Mouse (Mus musculus) spleen, adult 2 months (tissue): Measurements from ENCODE around the gene Nthl1. TPM values are rescaled to one million over a fixed set of nuclear protein-coding genes. Genes with fewer than 3 reads are reported as not detected.

Source experiments
- DNase-seq, 2 experiments: peaks; one replicate each; pipeline versions ENCODE4 v3.0.0 to v3.0.0-alpha.2; 2012 to 2021; ENCODE audit warnings: low spot score in 2 of 2, low read depth in 1 of 2
- H3K27ac ChIP-seq: fragments of 200-500 bp; 2 replicates; pipeline ENCODE4 v1.5.1; 2012; ENCODE audit warnings: low read length, inconsistent platforms; ENCODE audit not compliant: insufficient read depth
- H3K27me3 ChIP-seq: fragments of 200-500 bp; 2 replicates; pipeline ENCODE4 v1.6.1; 2012; ENCODE audit warnings: mild to moderate bottlenecking, moderate library complexity, low read length, inconsistent platforms; ENCODE audit not compliant: control insufficient read depth, insufficient read depth
- H3K36me3 ChIP-seq: fragments of 200-500 bp; 2 replicates; pipeline ENCODE4 v1.6.1; 2012; ENCODE audit warnings: mild to moderate bottlenecking, low read length, inconsistent platforms; ENCODE audit not compliant: control insufficient read depth, insufficient read depth
- H3K4me1 ChIP-seq: fragments of 200-500 bp; 2 replicates; pipeline ENCODE4 v1.6.1; 2011; ENCODE audit warnings: inconsistent platforms; ENCODE audit not compliant: control insufficient read depth, insufficient read depth, insufficient read length
- H3K4me3 ChIP-seq: fragments of 200-500 bp; 2 replicates; pipeline ENCODE4 v1.5.1; 2011; ENCODE audit warnings: mild to moderate bottlenecking, inconsistent platforms; ENCODE audit not compliant: insufficient read depth, insufficient read length; ENCODE audit errors: extremely low read depth
- CTCF ChIP-seq: fragments of 200-500 bp; IDR thresholded peaks from 2 replicates; pipeline ENCODE4 v1.5.1; 2011; ENCODE audit warnings: mild to moderate bottlenecking, inconsistent platforms; ENCODE audit not compliant: insufficient read depth, insufficient read length, insufficient replicate concordance; ENCODE audit errors: extremely low read depth
- POLR2A ChIP-seq: fragments of 200-500 bp; IDR thresholded peaks from 2 replicates; pipeline ENCODE4 v1.6.1; 2011; ENCODE audit warnings: low read depth, low read length, inconsistent platforms
- WGBS: fragments of 180-500 bp; shearing (Covaris S2); methylation state at CpG from one replicate; pipeline ENCODE4 v1.1.7; 2018; 5-methylcytosine and 5-hydroxymethylcytosine counted together
- polyA plus RNA-seq: library from polyadenylated mRNA; depleted of rRNA; stranded (reverse); fragments of >200 nt; gene quantifications from 2 replicates; pipeline ENCODE4 v1.2.3, GENCODE M21; 2012

Gene Nthl1
- polyA plus RNA-seq, 1 experiment = 8.1 TPM

DNA sequence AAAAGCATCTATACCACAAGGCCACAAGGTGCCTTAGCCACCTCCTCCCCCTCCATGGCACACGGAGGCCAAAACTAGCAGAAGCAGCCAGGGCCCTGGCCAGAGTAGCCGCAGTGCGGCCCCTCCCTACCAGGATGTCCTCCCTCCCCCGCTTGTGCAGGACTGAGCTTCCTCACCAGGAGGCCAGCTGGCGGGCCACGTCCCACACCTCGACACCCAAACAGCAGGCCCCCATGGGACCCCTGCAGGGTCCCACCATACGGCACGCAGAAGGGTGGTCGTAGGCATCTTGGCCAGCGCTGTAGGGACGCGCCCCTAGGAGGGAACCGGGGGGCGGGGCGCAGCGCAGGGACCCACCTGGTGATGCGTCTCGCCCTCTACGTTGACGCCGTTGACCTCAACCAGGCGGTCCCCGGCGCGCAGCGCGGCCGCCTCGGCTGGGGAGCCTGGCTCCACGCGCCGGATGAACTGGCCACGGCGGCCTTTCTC is 17.1 kb downstream of the Nthl1 start:
- H3K4me1 ChIP-seq = peaks cover 4% of the 10 kb centered on the region
- TF ChIP-seq CTCF = no peak
- TF ChIP-seq POLR2A = no peak
- DNase-seq = no peak
- WGBS = 1% methylated on average over 35 of the region's 35 CpGs
- peaks cover 8% of the 10 kb centered on the region for H3K27me3 ChIP-seq
- peak overlapping the region; percentile 52 for H3K4me3 ChIP-seq
- peak overlapping the region; percentile 49 for H3K27ac ChIP-seq
- no peaks in the 10 kb centered on the region for H3K36me3 ChIP-seq

DNA sequence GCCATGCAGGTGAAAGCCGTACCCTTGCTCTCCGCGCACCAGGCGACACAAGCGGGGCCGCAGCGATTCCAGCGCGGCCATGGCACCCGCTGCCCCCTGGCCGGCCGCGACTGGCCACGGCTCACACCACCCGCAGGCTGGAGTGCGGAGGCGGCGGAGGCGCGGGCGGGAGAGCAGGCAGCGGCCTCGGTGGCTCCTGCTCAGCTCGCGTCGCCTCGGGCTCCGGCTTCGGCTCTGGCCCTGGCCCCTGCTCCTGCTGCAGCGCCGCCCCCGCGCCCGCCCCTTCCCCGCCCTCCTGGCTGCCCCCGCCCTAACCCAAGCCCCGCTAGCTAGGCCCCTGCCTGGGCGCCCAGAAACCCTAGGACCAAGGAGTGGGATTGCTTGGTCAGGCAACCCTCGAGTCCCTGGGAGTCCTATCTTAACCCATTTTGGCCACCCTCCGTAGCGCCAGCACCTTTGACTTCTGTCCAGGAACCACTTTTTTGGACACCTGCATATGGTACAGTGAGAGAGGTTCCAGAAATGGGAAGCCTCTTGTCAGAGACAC is 17.7 kb downstream of the Nthl1 start, which contains the start of gene Slc9a3r2:
Gene Slc9a3r2, minus strand, starts transcription at position 258 of the 547 bp plus-strand sequence.
- DNase-seq = no peak
- H3K4me3 ChIP-seq = peak within 1 kb of the TSS; percentile 52
- H3K27ac ChIP-seq = peak within 1 kb of the TSS; percentile 49
- H3K4me1 ChIP-seq = peaks cover 4% of the 10 kb centered on the region
- 1% methylated on average over 36 of the region's 41 CpGs for WGBS
- TF ChIP-seq POLR2A = no peak
- no peak for TF ChIP-seq CTCF
- H3K27me3 ChIP-seq = peaks cover 8% of the 10 kb centered on the region
- no peaks in the 10 kb centered on the region for H3K36me3 ChIP-seq

DNA sequence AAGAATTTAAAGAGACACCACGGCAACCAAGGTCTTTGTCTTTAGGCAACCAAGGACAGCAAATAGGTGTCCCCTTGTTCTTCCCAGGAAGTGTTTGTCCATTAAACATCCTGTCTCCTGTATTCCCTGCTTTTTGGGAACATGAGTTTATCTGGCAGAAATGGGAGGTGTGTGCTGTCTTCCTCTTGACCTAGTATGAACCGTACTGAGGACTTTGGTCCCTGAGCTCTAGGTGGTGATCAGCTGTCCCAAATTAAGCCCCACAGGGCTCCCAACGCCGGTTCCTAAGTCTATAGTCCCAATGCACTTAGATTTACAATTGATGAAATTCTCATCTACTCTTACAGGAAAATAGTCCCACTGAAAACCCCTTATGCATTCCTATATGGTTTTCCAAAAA is 18.3 kb downstream of the Nthl1 start:
- Histone ChIP-seq H3K36me3 (no peaks in the 10 kb centered on the region), H3K4me1 (peaks cover 4% of the 10 kb centered on the region), H3K4me3 (no peak overlapping the region), H3K27me3 (peaks cover 8% of the 10 kb centered on the region), H3K27ac (0 out of 2 replicates have a peak overlapping the region, but pooled peaks have one; percentile 6)
- DNase-seq = no peak
- no peak for TF ChIP-seq CTCF
- no peak for TF ChIP-seq POLR2A
- WGBS = 88% methylated on average over 4 of the region's 4 CpGs

DNA sequence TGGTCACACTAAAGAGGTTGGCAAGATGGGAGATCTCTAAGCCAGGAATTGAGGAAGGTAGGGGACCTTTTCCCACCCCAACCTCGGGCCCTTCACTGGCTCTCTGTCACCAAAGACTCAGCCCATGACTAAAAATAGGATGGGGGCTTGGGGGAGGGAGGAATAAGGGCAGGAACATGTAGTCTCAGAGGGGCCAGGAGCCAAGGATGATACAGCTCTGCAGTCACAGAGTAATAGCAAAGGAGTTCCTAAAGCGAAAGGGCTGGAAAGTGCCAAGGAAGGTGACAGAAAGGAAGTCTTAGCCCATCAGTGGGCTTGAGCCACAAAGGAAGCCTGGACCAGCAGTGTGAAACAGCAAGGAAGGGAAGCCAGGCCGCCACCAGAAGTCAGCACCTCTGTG is 19.4 kb downstream of the Nthl1 start:
- Histone ChIP-seq H3K36me3 (no peaks in the 10 kb centered on the region), H3K27me3 (peaks cover 10% of the 10 kb centered on the region), H3K27ac (no peak overlapping the region), H3K4me1 (peaks cover 4% of the 10 kb centered on the region), H3K4me3 (no peak overlapping the region)
- TF ChIP-seq CTCF (no peak), POLR2A (no peak)
- DNase-seq = no peak
- 53% methylated on average over 3 of the region's 3 CpGs for WGBS

DNA sequence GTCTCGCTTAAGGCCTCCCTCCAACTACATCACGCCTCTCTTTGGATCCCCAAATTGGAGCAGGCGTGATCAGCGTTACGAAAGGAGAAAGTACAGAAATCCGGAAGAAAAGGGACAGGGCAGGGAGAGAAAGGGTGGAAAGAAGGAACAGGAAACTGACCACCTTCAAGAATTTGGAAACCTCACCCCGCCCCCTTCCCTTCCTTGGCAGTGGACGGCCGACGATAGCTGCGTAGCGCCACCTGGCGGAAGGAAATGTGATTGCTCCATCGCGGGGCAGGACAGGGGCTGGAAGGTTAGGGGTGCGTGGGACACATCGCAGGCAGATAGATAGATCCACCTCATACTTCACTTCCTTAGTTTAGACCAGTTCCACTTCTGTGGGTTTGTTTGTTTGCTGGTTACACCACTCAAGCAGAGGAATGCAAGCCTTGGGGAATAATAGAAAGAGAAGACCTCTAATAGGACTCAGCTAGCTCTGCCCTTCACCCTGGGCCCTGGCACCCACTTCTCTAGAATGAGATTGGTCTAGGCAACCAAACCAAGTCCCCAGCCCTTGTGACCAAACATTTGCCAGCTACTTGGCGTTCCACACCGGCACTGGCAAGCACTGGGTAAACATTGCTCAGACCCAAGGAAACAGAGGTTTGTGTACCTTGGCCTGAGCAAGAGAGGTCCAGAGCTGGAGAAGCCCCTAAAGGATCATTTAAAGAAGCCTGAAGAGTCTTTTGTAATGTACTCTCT is 21.7 kb downstream of the Nthl1 start:
- H3K27me3 ChIP-seq = peaks cover 18% of the 10 kb centered on the region
- H3K4me3 ChIP-seq = no peak overlapping the region
- peaks cover 10% of the 10 kb centered on the region for H3K4me1 ChIP-seq
- WGBS = 10% methylated on average over 19 of the region's 19 CpGs
- no peaks in the 10 kb centered on the region for H3K36me3 ChIP-seq
- peak; percentile 32 to 57 for DNase-seq
- H3K27ac ChIP-seq = no peak overlapping the region
- TF ChIP-seq POLR2A (no peak), CTCF (peak; percentile 97)

DNA sequence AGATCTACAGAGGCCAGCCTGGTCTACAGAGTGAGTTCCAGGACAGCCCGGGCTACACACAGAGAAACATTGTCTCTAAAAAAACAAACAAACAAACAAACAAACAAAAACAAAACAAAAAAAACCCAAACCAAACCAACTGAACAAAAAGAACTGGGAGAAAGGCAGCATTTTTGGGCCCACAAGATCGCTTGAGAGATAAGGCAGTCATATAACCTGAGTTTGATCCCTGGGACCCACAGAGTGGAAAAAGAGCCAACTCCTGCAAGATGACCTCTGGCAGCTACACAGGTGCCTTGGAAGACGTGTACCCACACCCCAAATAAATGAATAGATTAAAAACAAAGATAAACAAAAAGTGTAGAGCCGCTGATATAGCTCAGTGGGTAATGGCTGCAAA is 22.5 kb downstream of the Nthl1 start:
- peaks cover 6% of the 10 kb centered on the region; the same call in 1 of the 2 replicates for H3K4me1 ChIP-seq
- TF ChIP-seq POLR2A (no peak), CTCF (no peak)
- H3K27ac ChIP-seq = no peak overlapping the region
- H3K27me3 ChIP-seq = peaks cover 15% of the 10 kb centered on the region
- DNase-seq = no peak
- H3K4me3 ChIP-seq = no peak overlapping the region
- H3K36me3 ChIP-seq = no peaks in the 10 kb centered on the region
- 81% methylated on average over 4 of the region's 4 CpGs for WGBS
